Mouse (Mus musculus): ENCODE measurements around the gene Ybx1.

DNA sequence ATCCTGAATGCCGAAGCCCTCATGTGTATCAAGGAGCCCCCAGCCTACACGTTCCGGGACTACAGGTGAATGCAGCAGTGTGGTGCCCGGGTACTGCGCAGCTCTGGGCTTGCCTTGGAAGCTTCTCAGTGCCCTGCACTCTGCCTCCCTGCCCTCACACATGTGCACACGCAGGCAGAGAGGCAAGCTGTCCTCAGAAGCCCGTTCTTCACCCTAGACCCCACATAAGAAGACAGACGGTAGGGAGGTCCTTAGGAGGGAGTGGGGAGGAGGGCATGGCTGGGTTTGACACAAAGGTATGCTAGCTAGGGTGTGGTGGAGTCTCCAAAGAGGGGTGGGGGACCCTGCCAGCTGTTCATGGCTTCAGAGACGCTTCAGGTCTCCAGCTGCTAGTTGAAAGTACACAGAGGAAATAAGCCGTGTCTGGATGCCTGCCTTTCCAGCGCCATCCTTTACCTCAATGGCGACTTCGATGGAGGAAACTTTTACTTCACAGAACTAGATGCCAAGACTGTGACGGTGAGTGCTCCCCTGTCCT is 47.6 kb downstream of the Ybx1 start:
- no peak for TF ChIP-seq POLR2A (IDR thresholded peaks at IDR 0.05; ENCODE audit: insufficient read length, low read depth)
- TF ChIP-seq MYOD1 (IDR thresholded peaks at IDR 0.05; ENCODE audit: control insufficient read depth in 1 of 3, insufficient read length in 2 of 3, low read depth in 2 of 3), result no peak
- TF ChIP-seq MYOG (IDR thresholded peaks at IDR 0.05; ENCODE audit: control insufficient read depth in 1 of 3, insufficient read depth in 1 of 3, insufficient read length in 2 of 3, low read depth in 2 of 3), result no peak
- TF ChIP-seq TCF3 (IDR thresholded peaks at IDR 0.05; ENCODE audit: insufficient read length, low read depth), result no peak
- TF ChIP-seq CEBPB (IDR thresholded peaks at IDR 0.05; ENCODE audit: insufficient read depth, poor library complexity, severe bottlenecking), result no peak
- TF ChIP-seq MAX (IDR thresholded peaks at IDR 0.05; ENCODE audit: low read depth), result no peak
